Mouse (Mus musculus): ENCODE data around the gene Fbxl17. TPM values are rescaled to one million over a fixed set of nuclear protein-coding genes. Genes with fewer than 3 reads are reported as not detected.

Gene Fbxl17
- polyA plus RNA-seq, 1 experiment, result 7.3 TPM

GRCm38 (mm10) chr17:63271000-63271399 is 228.8 kb downstream of the Fbxl17 start:
- TF ChIP-seq CTCF (IDR thresholded peaks at IDR 0.05; ENCODE audit: borderline replicate concordance, control insufficient read depth, extremely low read depth, insufficient read depth, low read length, poor library complexity) (no peak), POLR2A (IDR thresholded peaks at IDR 0.05; ENCODE audit: control insufficient read depth, extremely low read depth, insufficient read depth, low read length, poor library complexity) (no peak)
- 95% methylated on average over 6 of the region's 6 CpGs for WGBS
- Histone ChIP-seq H3K4me1 (replicated peaks; ENCODE audit: control insufficient read depth, insufficient read depth, low read length) (no peaks in the 10 kb centered on the region; the same call in 1 of the 2 replicates), H3K27me3 (ENCODE audit: control insufficient read depth, insufficient read depth, low read length) (no peaks in the 10 kb centered on the region), H3K27ac (ENCODE audit: control insufficient read depth, insufficient read depth, low read length) (no peak overlapping the region), H3K36me3 (ENCODE audit: control insufficient read depth, insufficient read depth, low read length) (no peaks in the 10 kb centered on the region), H3K4me3 (ENCODE audit: control insufficient read depth, insufficient read depth, low read length) (no peak overlapping the region)
- no peak for DNase-seq

- Histone ChIP-seq H3K36me3 (ENCODE audit: control insufficient read depth, insufficient read depth, low read length) (no peaks in the 10 kb centered on the region), H3K27me3 (ENCODE audit: control insufficient read depth, insufficient read depth, low read length) (no peaks in the 10 kb centered on the region), H3K4me1 (replicated peaks; ENCODE audit: control insufficient read depth, insufficient read depth, low read length) (no peaks in the 10 kb centered on the region; the same call in 1 of the 2 replicates), H3K27ac (ENCODE audit: control insufficient read depth, insufficient read depth, low read length) (no peak overlapping the region), H3K4me3 (ENCODE audit: control insufficient read depth, insufficient read depth, low read length) (no peak overlapping the region)
- 96% methylated on average over 5 of the region's 5 CpGs for whole genome bisulfite sequencing
- DNase-seq, result no peak
- TF ChIP-seq POLR2A (IDR thresholded peaks at IDR 0.05; ENCODE audit: control insufficient read depth, extremely low read depth, insufficient read depth, low read length, poor library complexity), result no peak
- TF ChIP-seq CTCF (IDR thresholded peaks at IDR 0.05; ENCODE audit: borderline replicate concordance, control insufficient read depth, extremely low read depth, insufficient read depth, low read length, poor library complexity), result no peak
Measured at GRCm38 (mm10) chr17:63270513-63270912, 229.3 kb downstream of the Fbxl17 start.

- TF ChIP-seq POLR2A (IDR thresholded peaks at IDR 0.05; ENCODE audit: control insufficient read depth, extremely low read depth, insufficient read depth, low read length, poor library complexity) (no peak), CTCF (IDR thresholded peaks at IDR 0.05; ENCODE audit: borderline replicate concordance, control insufficient read depth, extremely low read depth, insufficient read depth, low read length, poor library complexity) (no peak)
- H3K27me3 ChIP-seq (ENCODE audit: control insufficient read depth, insufficient read depth, low read length), result no peaks in the 10 kb centered on the region
- no peak for DNase-seq
- H3K4me1 ChIP-seq (replicated peaks; ENCODE audit: control insufficient read depth, insufficient read depth, low read length), result no peaks in the 10 kb centered on the region; the same call in 1 of the 2 replicates
- WGBS, result 95% methylated on average over 5 of the region's 5 CpGs
- no peak overlapping the region for H3K27ac ChIP-seq (ENCODE audit: control insufficient read depth, insufficient read depth, low read length)
- no peak overlapping the region for H3K4me3 ChIP-seq (ENCODE audit: control insufficient read depth, insufficient read depth, low read length)
- no peaks in the 10 kb centered on the region for H3K36me3 ChIP-seq (ENCODE audit: control insufficient read depth, insufficient read depth, low read length)
Measured at GRCm38 (mm10) chr17:63262674-63263073, 237.1 kb downstream of the Fbxl17 start.

- Histone ChIP-seq H3K4me1 (replicated peaks; ENCODE audit: control insufficient read depth, insufficient read depth, low read length) (no peaks in the 10 kb centered on the region), H3K27ac (ENCODE audit: control insufficient read depth, insufficient read depth, low read length) (no peak overlapping the region), H3K36me3 (ENCODE audit: control insufficient read depth, insufficient read depth, low read length) (no peaks in the 10 kb centered on the region), H3K27me3 (ENCODE audit: control insufficient read depth, insufficient read depth, low read length) (no peaks in the 10 kb centered on the region), H3K4me3 (ENCODE audit: control insufficient read depth, insufficient read depth, low read length) (no peak overlapping the region)
- no peak for TF ChIP-seq POLR2A (IDR thresholded peaks at IDR 0.05; ENCODE audit: control insufficient read depth, extremely low read depth, insufficient read depth, low read length, poor library complexity)
- TF ChIP-seq CTCF (IDR thresholded peaks at IDR 0.05; ENCODE audit: borderline replicate concordance, control insufficient read depth, extremely low read depth, insufficient read depth, low read length, poor library complexity), result no peak
- DNase-seq, result no peak
- 96% methylated on average over 10 of the region's 10 CpGs for WGBS
Measured at GRCm38 (mm10) chr17:63261508-63262141, 238.2 kb downstream of the Fbxl17 start.

- H3K27me3 ChIP-seq (ENCODE audit: control insufficient read depth, insufficient read depth, low read length), result no peaks in the 10 kb centered on the region
- H3K4me1 ChIP-seq (replicated peaks; ENCODE audit: control insufficient read depth, insufficient read depth, low read length), result no peaks in the 10 kb centered on the region
- WGBS, result 91% methylated on average over 3 of the region's 3 CpGs
- no peak overlapping the region for H3K27ac ChIP-seq (ENCODE audit: control insufficient read depth, insufficient read depth, low read length)
- no peak overlapping the region for H3K4me3 ChIP-seq (ENCODE audit: control insufficient read depth, insufficient read depth, low read length)
- no peaks in the 10 kb centered on the region for H3K36me3 ChIP-seq (ENCODE audit: control insufficient read depth, insufficient read depth, low read length)
- no peak for DNase-seq
- TF ChIP-seq POLR2A (IDR thresholded peaks at IDR 0.05; ENCODE audit: control insufficient read depth, extremely low read depth, insufficient read depth, low read length, poor library complexity) (no peak), CTCF (IDR thresholded peaks at IDR 0.05; ENCODE audit: borderline replicate concordance, control insufficient read depth, extremely low read depth, insufficient read depth, low read length, poor library complexity) (no peak)
Measured at GRCm38 (mm10) chr17:63259091-63259490, 240.7 kb downstream of the Fbxl17 start.

- no peaks in the 10 kb centered on the region for H3K27me3 ChIP-seq (ENCODE audit: control insufficient read depth, insufficient read depth, low read length)
- no peaks in the 10 kb centered on the region for H3K4me1 ChIP-seq (replicated peaks; ENCODE audit: control insufficient read depth, insufficient read depth, low read length)
- no peaks in the 10 kb centered on the region for H3K36me3 ChIP-seq (ENCODE audit: control insufficient read depth, insufficient read depth, low read length)
- 89% methylated on average over 7 of the region's 7 CpGs for WGBS
- no peak overlapping the region for H3K27ac ChIP-seq (ENCODE audit: control insufficient read depth, insufficient read depth, low read length)
- no peak for DNase-seq
- TF ChIP-seq CTCF (IDR thresholded peaks at IDR 0.05; ENCODE audit: borderline replicate concordance, control insufficient read depth, extremely low read depth, insufficient read depth, low read length, poor library complexity) (no peak), POLR2A (IDR thresholded peaks at IDR 0.05; ENCODE audit: control insufficient read depth, extremely low read depth, insufficient read depth, low read length, poor library complexity) (no peak)
- no peak overlapping the region for H3K4me3 ChIP-seq (ENCODE audit: control insufficient read depth, insufficient read depth, low read length)
Measured at GRCm38 (mm10) chr17:63246144-63246619, 253.6 kb downstream of the Fbxl17 start.
